Mouse (Mus musculus): Measurements from ENCODE around the gene Gfer. TPM values are rescaled to one million over a fixed set of nuclear protein-coding genes. Genes with fewer than 3 reads are reported as not detected.
"Not testable (repeated sequence)": the region's sequence is repeated elsewhere in the genome, so short reads cannot be mapped to it uniquely, and the experiment has no call there.

The Gfer gene
- polyA plus RNA-seq, 1 experiment, result 47.7 TPM

DNA sequence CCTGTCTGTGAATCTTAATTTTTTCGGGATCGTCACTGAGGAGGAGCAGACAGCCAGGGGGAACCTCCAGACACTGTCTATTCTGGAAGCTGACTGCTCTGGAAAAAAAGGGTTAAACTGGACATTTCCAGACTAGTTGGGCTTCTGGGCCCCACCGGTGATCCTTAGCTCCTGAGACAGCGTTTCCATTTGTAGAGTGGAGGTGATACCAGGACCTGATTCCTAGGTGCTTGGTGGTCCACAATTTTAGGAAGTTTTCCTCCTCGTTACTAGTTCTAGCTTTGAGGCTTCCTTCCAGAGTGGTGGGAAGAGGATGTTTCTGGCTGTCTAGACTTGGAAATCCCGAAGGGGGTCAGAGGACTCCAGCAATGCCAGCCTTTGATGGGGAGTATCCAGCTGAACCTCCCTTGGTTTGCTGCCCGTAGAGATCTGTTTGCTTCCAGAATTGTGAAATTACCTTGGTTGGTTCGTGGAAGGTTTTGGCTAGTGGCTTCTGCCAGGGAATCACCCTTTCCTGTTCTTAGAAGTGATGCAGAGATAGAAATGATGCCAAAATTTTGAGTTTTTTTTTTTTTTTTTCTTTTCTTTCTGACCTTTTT is 25.6 kb downstream of the Gfer start:
- H3K36me3 ChIP-seq (ENCODE audit: control insufficient read depth, insufficient read depth), result no peaks in the 10 kb centered on the region
- H3K4me3 ChIP-seq, result peak overlapping the region; percentile 78
- TF ChIP-seq MAX (IDR thresholded peaks at IDR 0.05; ENCODE audit: low read depth) (no peak), TCF12 (IDR thresholded peaks at IDR 0.05; ENCODE audit: insufficient read depth, poor library complexity, severe bottlenecking) (no peak)
- H3K27me3 ChIP-seq (ENCODE audit: control insufficient read depth, insufficient read depth, insufficient read length), result no peaks in the 10 kb centered on the region
- peak overlapping the region; percentile 96 for H3K4me2 ChIP-seq (ENCODE audit: low read depth)
- H3ac ChIP-seq (ENCODE audit: control insufficient read depth, insufficient read length), result peak overlapping the region; percentile 81
- peaks cover 53% of the 10 kb centered on the region for H3K79me2 ChIP-seq (ENCODE audit: control insufficient read depth, insufficient read depth)

DNA sequence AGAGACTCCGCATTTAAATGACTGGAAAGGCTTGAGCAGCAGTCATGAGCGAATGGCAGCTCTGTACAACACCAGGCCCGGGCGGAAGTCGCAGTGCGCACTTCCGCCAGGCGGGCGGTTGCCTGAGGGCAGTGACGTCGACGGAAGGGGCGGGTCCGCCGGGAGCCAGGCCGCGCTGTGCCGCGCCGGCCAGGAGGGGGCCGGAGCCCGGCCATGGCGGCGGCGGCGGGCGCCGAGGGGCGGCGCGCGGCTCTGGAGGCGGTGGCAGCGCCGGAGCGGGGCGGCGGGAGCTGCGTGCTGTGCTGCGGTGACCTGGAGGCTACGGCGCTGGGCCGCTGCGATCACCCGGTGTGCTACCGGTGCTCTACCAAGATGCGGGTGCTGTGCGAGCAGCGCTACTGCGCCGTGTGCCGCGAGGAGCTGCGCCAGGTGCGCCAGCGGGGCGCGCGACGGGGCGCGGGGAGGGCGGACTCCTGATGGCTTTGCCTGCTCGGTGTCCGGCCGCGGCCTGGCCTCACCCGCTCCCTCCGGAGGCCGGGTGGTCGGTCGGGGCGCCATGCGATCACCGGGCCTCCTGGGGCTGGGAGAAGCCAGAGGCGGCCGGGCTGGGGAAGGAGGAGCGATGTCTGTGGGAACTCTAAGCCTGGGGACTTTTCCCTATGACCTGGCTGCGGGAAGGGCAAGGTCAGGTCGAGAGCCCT is 26.3 kb downstream of the Gfer start, which contains the start of gene Zfp598:
Zfp598 (plus strand) TSS at position 143 of the 701 bp plus-strand sequence.
- Histone ChIP-seq H3K4me3 (peak within 1 kb of the TSS; percentile 78), H3K36me3 (ENCODE audit: control insufficient read depth, insufficient read depth) (no peaks in the 10 kb centered on the region), H3K27me3 (ENCODE audit: control insufficient read depth, insufficient read depth, insufficient read length) (no peaks in the 10 kb centered on the region), H3K79me2 (ENCODE audit: control insufficient read depth, insufficient read depth) (peaks cover 50% of the 10 kb centered on the region), H3K4me2 (ENCODE audit: low read depth) (peak within 1 kb of the TSS; percentile 96), H3ac (ENCODE audit: control insufficient read depth, insufficient read length) (peak within 1 kb of the TSS; percentile 81)
- TF ChIP-seq POLR2A (IDR thresholded peaks at IDR 0.05; ENCODE audit: insufficient read length, low read depth) (peak; percentile 86), MYOD1 (IDR thresholded peaks at IDR 0.05; ENCODE audit: control insufficient read depth in 1 of 3, insufficient read length in 2 of 3, low read depth in 2 of 3) (peak in 2 of 3 experiments; percentile 32 to 73), MYOG (IDR thresholded peaks at IDR 0.05; ENCODE audit: control insufficient read depth in 1 of 3, insufficient read depth in 1 of 3, insufficient read length in 2 of 3, low read depth in 2 of 3) (no peak), POLR2AphosphoS2 (IDR thresholded peaks at IDR 0.05; ENCODE audit: insufficient read length, low read depth) (peak; percentile 75), SRF (IDR thresholded peaks at IDR 0.05; ENCODE audit: control insufficient read depth, insufficient read length, low read depth) (no peak), TCF12 (IDR thresholded peaks at IDR 0.05; ENCODE audit: insufficient read depth, poor library complexity, severe bottlenecking) (no peak), MAX (IDR thresholded peaks at IDR 0.05; ENCODE audit: low read depth) (no peak), CEBPB (IDR thresholded peaks at IDR 0.05; ENCODE audit: insufficient read depth, poor library complexity, severe bottlenecking) (no peak)

GRCm38 (mm10) chr17:24669214-24669544 is 26.8 kb downstream of the Gfer start:
- Histone ChIP-seq H3ac (ENCODE audit: control insufficient read depth, insufficient read length) (peak overlapping the region; percentile 81), H3K79me2 (ENCODE audit: control insufficient read depth, insufficient read depth) (peaks cover 46% of the 10 kb centered on the region), H3K4me3 (peak overlapping the region; percentile 78), H3K4me2 (ENCODE audit: low read depth) (peak overlapping the region; percentile 82)
- H3K36me3 ChIP-seq (ENCODE audit: control insufficient read depth, insufficient read depth); H3K27me3 ChIP-seq (ENCODE audit: control insufficient read depth, insufficient read depth, insufficient read length): not testable (repeated sequence)
- TF ChIP-seq CEBPB (IDR thresholded peaks at IDR 0.05; ENCODE audit: insufficient read depth, poor library complexity, severe bottlenecking), result peak; percentile 65; the same call in 1 of the 2 replicates

GRCm38 (mm10) chr17:24667416-24667815 is 28.5 kb downstream of the Gfer start:
- Histone ChIP-seq H3K27me3 (ENCODE audit: control insufficient read depth, insufficient read depth, insufficient read length) (no peaks in the 10 kb centered on the region), H3ac (ENCODE audit: control insufficient read depth, insufficient read length) (no peak overlapping the region), H3K4me2 (ENCODE audit: low read depth) (no peak overlapping the region), H3K4me3 (no peak overlapping the region), H3K79me2 (ENCODE audit: control insufficient read depth, insufficient read depth) (peaks cover 28% of the 10 kb centered on the region), H3K36me3 (ENCODE audit: control insufficient read depth, insufficient read depth) (no peaks in the 10 kb centered on the region)
- TF ChIP-seq MYOD1 (IDR thresholded peaks at IDR 0.05; ENCODE audit: control insufficient read depth in 1 of 3, insufficient read length in 2 of 3, low read depth in 2 of 3) (no peak), POLR2A (IDR thresholded peaks at IDR 0.05; ENCODE audit: insufficient read length, low read depth) (no peak), E2F4 (IDR thresholded peaks at IDR 0.05; ENCODE audit: insufficient read depth) (no peak), CEBPB (IDR thresholded peaks at IDR 0.05; ENCODE audit: insufficient read depth, poor library complexity, severe bottlenecking) (no peak), TCF12 (IDR thresholded peaks at IDR 0.05; ENCODE audit: insufficient read depth, poor library complexity, severe bottlenecking) (no peak), POLR2AphosphoS2 (IDR thresholded peaks at IDR 0.05; ENCODE audit: insufficient read length, low read depth) (no peak)

DNA sequence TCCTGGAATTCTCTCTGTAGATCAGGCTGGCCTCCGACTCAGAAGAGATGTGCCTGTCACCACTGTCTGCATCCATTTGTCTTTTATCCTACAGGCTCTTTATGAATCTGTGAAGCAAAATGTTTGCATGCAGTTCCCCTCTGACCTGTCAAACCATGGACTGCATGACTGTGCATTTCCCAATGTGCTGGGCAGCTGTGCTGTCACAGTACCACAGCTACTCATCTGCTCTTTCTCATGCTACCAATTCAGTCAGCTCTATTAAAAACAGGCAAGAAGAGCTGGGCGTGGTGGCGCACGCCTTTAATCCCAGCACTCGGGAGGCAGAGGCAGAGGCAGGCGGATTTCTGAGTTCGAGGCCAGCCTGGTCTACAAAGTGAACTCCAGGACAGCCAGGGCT is 28.9 kb downstream of the Gfer start:
- not testable (repeated sequence) for H3K27me3 ChIP-seq (ENCODE audit: control insufficient read depth, insufficient read depth, insufficient read length); H3K4me3 ChIP-seq; H3K36me3 ChIP-seq (ENCODE audit: control insufficient read depth, insufficient read depth); H3ac ChIP-seq (ENCODE audit: control insufficient read depth, insufficient read length); H3K4me2 ChIP-seq (ENCODE audit: low read depth)
- H3K79me2 ChIP-seq (ENCODE audit: control insufficient read depth, insufficient read depth), result peaks cover 24% of the 10 kb centered on the region

DNA sequence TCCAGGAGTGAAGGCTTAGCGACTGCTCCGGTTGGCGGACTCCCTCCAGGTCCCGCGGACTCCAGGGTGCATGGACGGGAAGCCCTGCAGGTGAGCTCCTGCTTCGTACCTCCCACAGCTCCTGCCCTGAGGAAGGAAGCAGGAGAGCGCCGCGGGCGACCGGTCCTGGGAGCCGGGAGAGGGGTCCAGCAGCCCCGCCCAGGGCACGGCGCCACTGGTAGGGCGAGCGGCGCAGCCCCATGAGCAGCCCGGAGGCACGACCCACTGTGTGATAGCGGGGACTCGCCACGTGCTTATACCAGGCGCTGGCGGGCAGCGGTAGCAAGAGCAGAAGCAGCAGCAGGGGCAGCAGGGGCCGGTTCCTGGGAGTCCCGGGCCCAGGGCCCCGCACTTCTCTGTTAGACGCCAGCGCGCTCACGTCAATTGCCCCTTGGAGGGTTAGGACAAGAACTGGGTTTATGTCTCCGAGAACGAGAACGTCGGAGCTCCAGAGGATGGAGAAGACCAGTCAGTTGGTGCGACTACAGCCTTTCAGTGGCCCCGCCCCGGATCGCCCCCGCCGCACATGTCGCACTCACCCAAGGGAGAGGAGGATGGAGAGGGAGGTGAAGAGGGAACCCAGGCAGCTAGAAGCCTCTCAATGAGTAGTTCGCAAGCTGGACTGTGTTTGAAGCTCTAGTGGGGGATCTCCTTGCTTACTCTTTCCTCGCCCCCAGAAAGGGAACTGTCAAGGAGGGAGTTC is 37.8 kb downstream of the Gfer start, which contains the start of gene Npw:
Npw (minus strand) TSS at position 441 of the 742 bp plus-strand sequence.
- H3K4me2 ChIP-seq (ENCODE audit: low read depth), result peak within 1 kb of the TSS; percentile 24
- H3K27me3 ChIP-seq (ENCODE audit: control insufficient read depth, insufficient read depth, insufficient read length), result peaks cover 7% of the 10 kb centered on the region
- H3ac ChIP-seq (ENCODE audit: control insufficient read depth, insufficient read length), result no peak within 1 kb of the TSS
- no peaks in the 10 kb centered on the region for H3K79me2 ChIP-seq (ENCODE audit: control insufficient read depth, insufficient read depth)
- TF ChIP-seq MYOG (IDR thresholded peaks at IDR 0.05; ENCODE audit: control insufficient read depth in 1 of 3, insufficient read depth in 1 of 3, insufficient read length in 2 of 3, low read depth in 2 of 3) (no peak), CEBPB (IDR thresholded peaks at IDR 0.05; ENCODE audit: insufficient read depth, poor library complexity, severe bottlenecking) (no peak), MAX (IDR thresholded peaks at IDR 0.05; ENCODE audit: low read depth) (no peak), MYOD1 (IDR thresholded peaks at IDR 0.05; ENCODE audit: control insufficient read depth in 1 of 3, insufficient read length in 2 of 3, low read depth in 2 of 3) (no peak), POLR2A (IDR thresholded peaks at IDR 0.05; ENCODE audit: insufficient read length, low read depth) (no peak), E2F4 (IDR thresholded peaks at IDR 0.05; ENCODE audit: insufficient read depth) (no peak), TCF12 (IDR thresholded peaks at IDR 0.05; ENCODE audit: insufficient read depth, poor library complexity, severe bottlenecking) (no peak)
- H3K4me3 ChIP-seq, result no peak within 1 kb of the TSS
- H3K36me3 ChIP-seq (ENCODE audit: control insufficient read depth, insufficient read depth), result no peaks in the 10 kb centered on the region

Data from myocyte (in vitro differentiated cells).